Mouse (Mus musculus): ENCODE data around the gene Abhd16b. TPM values are rescaled to one million over a fixed set of nuclear protein-coding genes. Genes with fewer than 3 reads are reported as not detected.

Abhd16b gene
- total RNA-seq, 2 experiments from 2014 or later, result not detected

DNA sequence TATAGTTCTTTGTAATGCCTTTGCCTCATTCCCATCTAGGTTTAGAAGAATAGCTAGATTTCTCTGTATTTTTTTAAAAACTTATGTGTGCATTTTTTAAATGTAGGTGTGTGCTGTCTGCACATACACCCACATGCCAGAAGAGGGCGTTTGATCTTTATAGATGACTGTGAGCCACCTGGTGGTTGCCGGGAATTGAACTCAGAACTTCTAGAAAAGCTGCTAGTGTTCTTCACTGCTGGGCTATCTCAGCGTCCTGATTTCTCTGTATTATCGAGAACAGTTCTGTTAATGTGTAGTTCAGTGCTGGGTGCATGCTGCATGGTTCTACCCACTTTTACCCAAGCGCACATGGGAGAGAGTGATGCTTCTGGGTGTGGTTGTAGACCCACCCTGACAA lies 29.8 kb downstream of the Abhd16b start:
- peak in 1 of 2 experiments; percentile 11 for DNase-seq (ENCODE audit: low spot score in 2 of 2)
- intact Hi-C loops (cut with DNase I), result no loop called here

DNA sequence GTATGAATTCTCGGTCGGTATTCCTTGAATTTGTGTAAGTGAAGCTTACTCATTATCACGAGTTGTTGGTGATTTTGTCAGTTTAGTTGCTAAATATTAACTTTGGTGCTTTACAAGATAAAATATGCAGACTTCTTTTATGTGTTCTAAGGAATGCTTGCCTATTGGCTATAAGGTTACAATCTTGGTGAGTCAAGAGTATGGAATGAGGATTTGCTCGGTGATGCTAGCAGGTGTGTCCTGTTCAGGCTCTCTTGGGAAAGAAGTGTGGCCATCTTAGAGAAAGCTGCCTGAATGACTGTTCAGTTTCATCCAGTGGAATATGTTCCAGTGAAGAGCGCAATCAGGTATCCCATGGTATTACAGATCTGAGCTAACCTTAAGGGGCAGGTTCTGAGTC lies 32.5 kb downstream of the Abhd16b start:
- intact Hi-C loops (cut with DNase I), result no loop called here
- DNase-seq (ENCODE audit: low spot score in 2 of 2), result no peak

DNA sequence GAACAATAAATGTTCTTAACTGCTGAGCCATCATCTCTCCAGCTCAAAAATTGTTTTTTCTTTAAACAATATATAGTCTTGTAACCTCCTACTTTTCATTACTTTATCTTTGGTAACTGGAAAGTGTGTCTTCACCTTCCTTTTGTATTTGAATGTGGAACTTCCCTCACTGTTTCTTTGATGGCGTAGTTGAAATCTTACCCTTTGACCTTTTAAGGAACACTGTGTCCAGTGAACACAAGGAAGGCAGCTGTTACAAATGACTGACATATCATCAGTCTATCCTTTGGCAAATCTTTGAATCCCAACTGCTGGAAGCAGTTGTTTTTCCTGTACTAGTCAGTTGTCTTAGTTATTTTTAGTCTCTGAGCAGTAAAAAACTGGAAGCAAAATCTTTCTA lies 36.1 kb downstream of the Abhd16b start:
- intact Hi-C loops (cut with DNase I), result no loop called here
- DNase-seq (ENCODE audit: low spot score in 2 of 2), result no peak

DNA sequence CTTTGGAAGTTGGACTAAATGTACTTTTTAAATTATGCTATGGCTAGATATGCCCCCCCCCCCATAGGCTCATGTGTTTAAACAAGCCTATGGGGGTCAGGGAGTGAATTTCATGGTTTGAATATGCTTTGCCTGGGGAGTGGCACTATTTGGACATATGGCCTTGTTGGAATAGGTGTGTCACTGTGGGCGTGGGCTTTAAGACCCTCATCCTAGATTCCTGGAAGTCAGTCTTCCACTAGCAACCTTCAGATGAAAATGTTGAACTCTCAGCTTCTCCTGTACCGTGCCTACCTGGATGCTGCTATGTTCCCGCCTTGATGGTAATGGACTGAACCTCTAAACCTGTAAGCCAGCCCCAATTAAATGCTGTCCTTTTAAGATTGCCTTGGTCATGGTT lies 39.6 kb downstream of the Abhd16b start:
- intact Hi-C loops (cut with DNase I), result no loop called here
- no peak for DNase-seq (ENCODE audit: low spot score in 2 of 2)

DNA sequence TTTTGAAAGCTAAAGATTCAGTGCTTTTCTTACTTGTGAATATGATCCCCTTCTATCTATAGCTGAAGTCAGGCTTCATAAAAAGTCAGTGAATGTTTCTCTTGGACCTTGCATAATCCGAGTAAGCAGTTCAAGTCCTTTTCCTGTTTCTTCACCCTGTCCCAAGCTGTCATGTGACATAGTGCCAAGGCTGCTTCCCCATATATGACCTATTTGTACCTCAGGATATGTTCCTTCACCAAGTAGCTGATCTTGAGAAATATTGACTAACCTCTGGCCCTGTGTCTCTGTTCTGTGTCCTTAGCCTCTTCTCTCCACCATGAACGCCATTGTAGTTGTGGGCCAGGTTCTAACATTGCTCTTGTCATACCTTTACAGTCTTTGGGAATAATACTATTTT lies 43.4 kb downstream of the Abhd16b start:
- intact Hi-C loops (cut with DNase I), result loop anchor here (5.0 kb wide), 1 partner anchor 41 kb away; no protein-coding TSS in a partner anchor
- DNase-seq (ENCODE audit: low spot score in 2 of 2), result no peak

DNA sequence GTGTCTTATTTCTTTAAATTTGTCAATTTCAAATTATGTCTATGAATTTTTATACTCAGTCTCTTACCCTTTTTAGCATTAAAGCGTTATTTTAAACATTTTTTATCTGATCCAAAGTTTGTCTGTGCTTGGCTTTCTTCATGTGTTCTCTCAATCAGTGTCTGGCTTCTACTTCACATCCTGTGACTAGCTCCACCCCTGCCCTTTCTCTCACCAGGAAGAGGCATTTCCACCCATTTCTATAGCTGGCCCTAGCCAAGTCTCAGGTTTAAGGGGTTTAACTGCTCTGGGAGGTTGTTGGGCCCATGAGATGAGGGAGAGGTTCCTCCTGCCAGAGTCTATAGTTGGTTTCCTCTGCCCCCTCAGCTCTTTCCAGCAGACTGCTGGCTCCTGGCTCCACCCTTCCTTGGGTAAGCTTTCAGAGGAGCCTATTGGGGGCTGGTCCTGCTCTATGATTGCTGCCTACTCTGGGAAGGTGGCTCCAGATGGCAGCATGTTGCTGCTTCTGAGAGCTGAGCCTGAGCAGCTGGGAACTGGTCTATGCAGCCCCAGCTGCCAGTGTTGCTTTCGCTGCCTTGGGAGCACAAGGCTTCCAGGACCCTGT lies 44.5 kb downstream of the Abhd16b start:
- DNase-seq (ENCODE audit: low spot score in 2 of 2), result peak; percentile 66 to 79
- intact Hi-C loops (cut with DNase I), result loop anchor here (5.0 kb wide), 1 partner anchor 40 kb away; no protein-coding TSS in a partner anchor

GRCm38 (mm10) chr2:181541761-181542380 lies 48.9 kb downstream of the Abhd16b start:
- intact Hi-C loops (cut with DNase I), result no loop called here

More at GRCm38 (mm10) chr2:181541761-181542380, 48.9 kb downstream of the Abhd16b start:
- DNase-seq (ENCODE audit: low spot score in 2 of 2), result no peak

Other genes with a start within 250 kb of the Abhd16b start
- 10 to 100 TPM; 20.1 to 23.4 TPM for gene Gmeb2, start 205.2 kb upstream of the Abhd16b start, total RNA-seq (2021)
- 100 to 1,000 TPM; 592 to 722 TPM for gene Stmn3, start 178.7 kb upstream of the Abhd16b start, total RNA-seq (2021)
- 10 to 100 TPM; 28.2 to 41.8 TPM for gene Rtel1, start 173.5 kb upstream of the Abhd16b start, total RNA-seq (2021)
- gene Zgpat, start 128.3 kb upstream of the Abhd16b start, total RNA-seq (2021), result 10 to 100 TPM; 50.3 to 84.9 TPM
- gene Arfrp1, start 127.8 kb upstream of the Abhd16b start, total RNA-seq (2021), result 10 to 100 TPM; 38.5 to 45.4 TPM
- 10 to 100 TPM; 30.5 to 48.6 TPM for gene Lime1, start 113.1 kb upstream of the Abhd16b start, total RNA-seq (2021)
- 10 to 100 TPM; 10.3 to 12.3 TPM for gene Zbtb46, start 33.8 kb upstream of the Abhd16b start, total RNA-seq (2021)
- gene Tpd52l2, start 3.9 kb downstream of the Abhd16b start, total RNA-seq (2021), result 10 to 100 TPM; 64.1 to 72.6 TPM
- gene Dnajc5, start 27.3 kb downstream of the Abhd16b start, total RNA-seq (2021), result 100 to 1,000 TPM; 285 to 305 TPM
- 10 to 100 TPM; 33.1 to 65.4 TPM for gene Uckl1, start 91.7 kb downstream of the Abhd16b start, total RNA-seq (2021)
- gene Prpf6, start 98.7 kb downstream of the Abhd16b start, total RNA-seq (2021), result 10 to 100 TPM; 49.8 to 54.4 TPM
- gene Zfp512b, start 99.6 kb downstream of the Abhd16b start, total RNA-seq (2021), result 100 to 1,000 TPM in 1 of 2 experiments, 10 to 100 TPM in 1; 70.6 to 105 TPM
- 10 to 100 TPM; 19.9 to 20.9 TPM for gene Samd10, start 106.0 kb downstream of the Abhd16b start, total RNA-seq (2021)
- gene Gm29797, start 163.8 kb downstream of the Abhd16b start, total RNA-seq (2021), result under 1 TPM in 1 of 2 experiments, not detected in 1; 0.75 TPM
- gene Sox18, start 178.4 kb downstream of the Abhd16b start, total RNA-seq (2021), result 10 to 100 TPM; 11.3 to 14.7 TPM
- 10 to 100 TPM; 64.9 to 75.5 TPM for gene Tcea2, start 187.1 kb downstream of the Abhd16b start, total RNA-seq (2021)
- 10 to 100 TPM; 32.7 to 36.0 TPM for gene Rgs19, start 200.8 kb downstream of the Abhd16b start, total RNA-seq (2021)
- not detected for gene Lkaaear1, start 205.2 kb downstream of the Abhd16b start, total RNA-seq (2021)
- 10 to 100 TPM; 54.7 to 55.4 TPM for gene Oprl1, start 221.8 kb downstream of the Abhd16b start, total RNA-seq (2021)